Comparison of ENCODE assay signal across 9 mouse cellular contexts in the genomic region with DNA sequence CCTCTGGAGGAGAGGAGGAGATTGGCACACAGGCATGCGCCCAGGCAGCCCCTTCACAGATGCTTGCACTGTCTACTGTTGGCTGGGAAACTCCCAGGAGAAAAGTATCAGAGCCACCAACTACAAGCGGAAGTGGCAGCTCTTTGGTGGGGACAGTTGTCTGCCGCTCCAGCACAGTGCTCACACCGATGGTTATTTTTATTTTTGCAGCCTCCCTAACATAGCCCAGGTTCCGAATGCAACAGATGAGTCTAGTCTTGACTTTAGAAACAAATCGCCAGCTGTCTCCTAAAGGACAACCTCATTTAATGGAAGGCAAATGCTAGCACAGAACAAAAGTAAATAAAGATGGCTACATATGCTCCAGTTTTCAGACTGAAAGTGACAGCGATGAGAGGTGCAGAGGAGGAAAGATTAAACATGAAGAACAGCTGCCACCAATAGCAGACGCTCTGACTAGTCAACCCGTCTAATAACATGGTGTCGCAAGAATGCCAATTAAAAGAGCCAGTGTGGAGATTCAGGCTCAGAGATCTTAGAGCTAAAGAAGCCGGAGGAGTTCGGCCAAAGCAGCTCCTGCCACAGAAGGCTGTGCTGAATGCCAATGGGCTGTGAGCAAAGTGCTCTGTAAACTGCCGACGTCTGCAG.
DNase-seq lines count a peak whose midpoint lies in the region; ATAC-seq and TF ChIP-seq lines count a peak whose summit lies in the region.
"Had no signal": no experiment of that assay in that cellular context is flagged by ENCODE, and none has a peak within 500 bp of the region (broad histone marks: within the 10 kb centered on the region; RNA-seq: fewer than 3 reads in every experiment).

No protein-coding gene starts in this region.

- WGBS in stomach, embryonic 14.5 days, result 39% methylated on average over 14 of the region's 14 CpGs
- WGBS in stomach, postnatal 0 days, result 51% methylated on average over 14 of the region's 14 CpGs

- peak overlapping the region; percentile 27; the same call in 1 of the 2 replicates for H3K27ac ChIP-seq in stomach, embryonic 14.5 days (ENCODE audit: low read length)
- no peak overlapping the region for H3K27ac ChIP-seq in stomach, postnatal 0 days (replicated peaks)

- no peaks in the 10 kb centered on the region for H3K9me3 ChIP-seq in stomach, embryonic 14.5 days (ENCODE audit: control insufficient read depth, low read depth, low read length)
- no peaks in the 10 kb centered on the region for H3K9me3 ChIP-seq in stomach, postnatal 0 days (ENCODE audit: control insufficient read depth, low read length)

- H3K4me3 ChIP-seq in stomach, embryonic 14.5 days (ENCODE audit: low read depth, low read length), result no peak overlapping the region
- H3K4me3 ChIP-seq in stomach, postnatal 0 days (ENCODE audit: low read depth, low read length), result no peak overlapping the region

- TF ChIP-seq CTCF in stomach, postnatal 0 days (IDR thresholded peaks at IDR 0.05; ENCODE audit: low read depth), result no peak

- TF ChIP-seq EP300 in stomach, postnatal 0 days (optimal IDR thresholded peaks at IDR 0.05), result no peak

- H3K9ac ChIP-seq in stomach, embryonic 14.5 days (replicated peaks; ENCODE audit: low read depth, low read length), result no peak overlapping the region
- no peak overlapping the region for H3K9ac ChIP-seq in stomach, postnatal 0 days (ENCODE audit: low read length)

- no peaks in the 10 kb centered on the region for H3K27me3 ChIP-seq in stomach, embryonic 14.5 days (ENCODE audit: control insufficient read depth, insufficient read depth, low read length)
- no peaks in the 10 kb centered on the region for H3K27me3 ChIP-seq in stomach, postnatal 0 days (ENCODE audit: control insufficient read depth, insufficient read depth, low read length)

- peak; percentile 64 to 69 for DNase-seq in cerebellum, postnatal 10 days
- no peak for DNase-seq in cerebellum, adult 8-10 months
- DNase-seq in stomach, postnatal 0 days (ENCODE audit: low spot score), result no peak
- peak; percentile 56 for DNase-seq in lung, postnatal 10 days
- DNase-seq in urinary bladder, postnatal 10 days (ENCODE audit: low spot score), result no peak
- no peak for DNase-seq in spleen, adult 12 weeks (ENCODE audit: low spot score)
- DNase-seq: adrenal gland, postnatal 14 days had no signal

- no peak for ATAC-seq in stomach, embryonic 14.5 days (ENCODE audit: insufficient number of reproducible peaks, insufficient read depth, low FRiP score, low read depth)
- no peak for ATAC-seq in stomach, postnatal 0 days (ENCODE audit: low FRiP score, low TSS enrichment)
- no peak for ATAC-seq in monocyte, adult 5-6 weeks (replicated peaks; ENCODE audit: insufficient number of reproducible peaks, low FRiP score, low TSS enrichment, poor library complexity, severe bottlenecking)

- H3K36me3 ChIP-seq in stomach, embryonic 14.5 days (ENCODE audit: control insufficient read depth, insufficient read depth, low read length), result no peaks in the 10 kb centered on the region
- H3K36me3 ChIP-seq in stomach, postnatal 0 days (ENCODE audit: control insufficient read depth, insufficient read depth, low read length), result no peaks in the 10 kb centered on the region

- H3K4me1 ChIP-seq in stomach, embryonic 14.5 days (ENCODE audit: control insufficient read depth, insufficient read depth, low read length), result peaks cover 59% of the 10 kb centered on the region
- H3K4me1 ChIP-seq in stomach, postnatal 0 days (replicated peaks; ENCODE audit: control insufficient read depth, insufficient read depth), result peaks cover 5% of the 10 kb centered on the region

- H3K4me2 ChIP-seq in stomach, embryonic 14.5 days (replicated peaks; ENCODE audit: low read depth, low read length), result no peak overlapping the region
- H3K4me2 ChIP-seq in stomach, postnatal 0 days (replicated peaks; ENCODE audit: low read depth), result no peak overlapping the region

Comparison
In these comparisons a context has a peak if more than half of its experiments do, and no peak if none do; other contexts are left out.
1. DNase-seq: peak in cerebellum, postnatal 10 days (2 of 2) and lung, postnatal 10 days (single experiment); none in cerebellum, adult 8-10 months (single experiment), stomach, postnatal 0 days (single experiment), urinary bladder, postnatal 10 days (single experiment) and spleen, adult 12 weeks (single experiment).